Mouse (Mus musculus) ES-E14 (cell line): ENCODE data around the gene Zfp629.

Experiments
- CHD2 ChIP-seq: IDR thresholded peaks from 2 replicates; pipeline ENCODE4 v1.6.1; 2014; ENCODE audit warnings: mild to moderate bottlenecking, low read depth, low read length, inconsistent platforms
- HCFC1 ChIP-seq: IDR thresholded peaks from 2 replicates; pipeline ENCODE4 v1.6.1; 2012; ENCODE audit warnings: low read length, inconsistent platforms, borderline replicate concordance; ENCODE audit not compliant: insufficient read depth
- MAFK ChIP-seq: IDR thresholded peaks from 2 replicates; pipeline ENCODE4 v1.6.1; 2014; ENCODE audit warnings: mild to moderate bottlenecking, low read depth, low read length, inconsistent platforms; ENCODE audit not compliant: insufficient read depth
- ZC3H11A ChIP-seq: IDR thresholded peaks from 2 replicates; pipeline ENCODE4 v1.6.1; 2012; ENCODE audit warnings: low read depth, mild to moderate bottlenecking, inconsistent platforms, low read length, borderline replicate concordance
- ZNF384 ChIP-seq: IDR thresholded peaks from 2 replicates; pipeline ENCODE4 v1.6.1; 2012; ENCODE audit warnings: low read depth, low read length, inconsistent platforms

DNA sequence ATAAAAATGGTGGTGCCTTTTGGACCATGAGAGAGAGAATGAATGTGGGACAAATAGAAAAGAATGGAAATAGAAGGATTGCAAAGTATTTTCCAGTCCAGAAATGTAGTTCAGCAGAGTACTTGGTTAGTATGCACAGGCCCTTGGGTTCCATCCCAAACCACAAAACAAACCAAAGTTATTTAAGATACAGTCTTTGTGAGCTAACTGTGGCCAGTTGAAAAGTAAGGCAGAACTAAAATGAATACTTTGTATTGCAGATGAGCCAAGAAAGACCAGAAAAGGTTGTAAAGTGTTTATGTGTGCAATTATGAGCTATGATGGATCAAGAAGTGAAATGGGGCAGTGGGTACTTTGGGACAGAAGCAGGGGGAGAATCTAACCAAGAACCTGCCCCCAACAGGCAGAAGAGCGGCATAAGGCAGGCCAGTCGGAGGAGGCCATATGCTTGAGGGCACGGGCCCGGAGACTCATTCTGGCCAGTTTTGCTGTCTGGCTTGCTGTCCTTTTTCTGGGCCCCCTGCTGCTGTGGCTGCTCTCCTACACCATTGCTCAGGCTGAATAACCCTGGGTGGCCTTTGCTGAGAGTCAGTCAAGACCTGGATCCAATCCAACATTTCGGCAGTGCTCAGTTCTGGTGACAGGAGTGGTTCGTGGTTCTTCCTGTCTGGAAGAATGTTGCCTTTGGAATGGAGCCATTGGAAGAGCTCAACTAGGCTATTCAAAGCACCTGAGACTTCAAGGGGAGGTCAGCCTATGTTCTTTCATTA lies 51.0 kb downstream of the Zfp629 start:
- no peak for TF ChIP-seq MAFK
- no peak for TF ChIP-seq CHD2
- no peak for TF ChIP-seq ZC3H11A
- TF ChIP-seq ZNF384: no peak
- TF ChIP-seq HCFC1: no peak
